Mouse (Mus musculus) adrenal gland, adult 2 months (tissue): ENCODE results near the gene Armcx4. TPM values are rescaled to one million over a fixed set of nuclear protein-coding genes. Genes with fewer than 3 reads are reported as not detected.
A peak's percentile ranks its signal among the peaks of the same experiment; 100 is the strongest.
"Not testable (repeated sequence)": the region's sequence is repeated elsewhere in the genome, so short reads cannot be mapped to it uniquely, and the experiment has no call there.

Experiments used
- DNase-seq: peaks from one replicate; pipeline ENCODE4 v3.0.0; 2021
- long read RNA-seq: library from polyadenylated mRNA; stranded (forward); transcript quantifications from one replicate; pipeline ENCODE4 v2.0.0, GENCODE M21; 2021
- polyA plus RNA-seq: library from polyadenylated mRNA; depleted of rRNA; stranded (reverse); fragments of >200 nt; gene quantifications from 2 replicates; pipeline ENCODE4 v1.2.3, GENCODE M21; 2012; rRNA removed
- total RNA-seq, 2 experiments: library from RNA; stranded (reverse); gene quantifications; 2 replicates each; pipeline ENCODE4 v1.2.3; 2021

Gene Armcx4
- total RNA-seq (10 to 100 TPM in 1 of 2 experiments, 1 to 10 TPM in 1; 9.1 to 14.9 TPM), polyA plus RNA-seq (0.51 and 0.56 TPM in 2 replicates)
- long read RNA-seq, partial matches to known transcripts = 0 of 1 reads
- long read RNA-seq, other reads (novel, unspliced or antisense) = 1 of 1 reads

DNA sequence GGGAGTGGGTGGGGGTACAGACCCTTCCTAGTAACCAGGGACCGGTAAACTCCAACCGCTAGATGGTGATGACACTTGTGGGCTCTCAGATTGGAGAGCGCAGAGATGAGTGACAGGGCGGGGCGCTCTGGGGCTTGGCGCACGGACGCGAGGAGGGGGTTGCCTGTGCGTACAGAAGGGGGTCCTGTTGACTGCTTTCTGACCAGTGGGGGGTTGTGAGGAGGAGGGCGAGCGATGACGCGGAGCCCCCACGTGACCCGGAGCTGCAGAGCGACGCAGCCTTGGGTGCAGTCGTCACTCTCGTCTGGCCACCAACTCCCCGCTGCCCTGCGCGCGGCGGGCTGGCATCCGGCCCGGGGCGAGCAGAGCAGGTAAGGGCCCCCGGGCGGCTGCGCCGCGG lies at the start of gene Armcx4:
Gene Armcx4 (plus strand): TSS at position 253 of the 400 bp plus-strand sequence.
- DNase-seq = peak; percentile 73

- DNase-seq = no peak
Measured at GRCm38 (mm10) chrX:134641000-134641760, 45.1 kb upstream of the Armcx4 start.

GRCm38 (mm10) chrX:134646338-134646737 lies 40.0 kb upstream of the Armcx4 start:
- DNase-seq = no peak

GRCm38 (mm10) chrX:134647421-134647820 lies 38.9 kb upstream of the Armcx4 start:
- no peak for DNase-seq

- DNase-seq = peak; percentile 49
Measured at GRCm38 (mm10) chrX:134648031-134648692, 38.2 kb upstream of the Armcx4 start.

DNA sequence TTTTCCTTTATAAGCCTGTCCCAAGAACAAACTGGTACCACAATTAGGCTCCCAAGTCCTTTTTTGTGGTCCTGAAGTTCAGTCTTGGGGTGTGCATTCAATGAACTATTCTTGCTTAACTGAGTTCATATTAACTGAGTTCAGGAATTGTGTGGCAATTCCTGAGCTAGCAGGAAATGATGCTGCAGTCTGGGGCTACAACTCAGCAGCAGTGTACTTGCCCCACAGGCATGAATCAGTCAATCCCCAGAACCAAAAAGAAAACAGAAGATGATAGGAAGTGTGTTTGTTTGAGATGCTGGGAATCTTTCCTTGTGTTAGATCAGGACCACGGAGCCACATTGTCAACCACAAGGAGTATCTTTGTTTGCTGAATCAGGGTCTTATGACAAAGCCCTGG lies 34.3 kb upstream of the Armcx4 start:
- no peak for DNase-seq

- DNase-seq = no peak
Measured at GRCm38 (mm10) chrX:134661586-134661985, 24.7 kb upstream of the Armcx4 start.

- DNase-seq = no peak
Measured at GRCm38 (mm10) chrX:134675022-134675421, 11.3 kb upstream of the Armcx4 start.

DNA sequence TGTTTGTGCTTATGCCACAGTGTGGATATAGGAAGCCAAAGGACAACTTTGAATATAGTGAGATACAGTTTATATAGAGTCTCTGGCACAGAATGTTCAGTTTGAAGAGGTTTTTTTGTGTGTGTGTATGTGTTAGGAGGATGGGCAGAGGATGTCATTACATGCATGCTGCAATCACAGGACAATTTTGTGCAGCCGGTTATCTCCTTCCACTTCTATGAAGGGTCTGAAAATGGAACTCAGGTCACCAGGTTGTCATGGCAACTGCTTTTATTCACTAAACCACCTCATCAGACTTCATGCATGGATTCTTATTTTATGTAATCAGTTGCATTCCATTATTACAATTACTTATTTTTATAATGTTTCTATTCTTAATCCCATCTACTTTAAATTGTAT lies 10.4 kb upstream of the Armcx4 start:
- no peak for DNase-seq

DNA sequence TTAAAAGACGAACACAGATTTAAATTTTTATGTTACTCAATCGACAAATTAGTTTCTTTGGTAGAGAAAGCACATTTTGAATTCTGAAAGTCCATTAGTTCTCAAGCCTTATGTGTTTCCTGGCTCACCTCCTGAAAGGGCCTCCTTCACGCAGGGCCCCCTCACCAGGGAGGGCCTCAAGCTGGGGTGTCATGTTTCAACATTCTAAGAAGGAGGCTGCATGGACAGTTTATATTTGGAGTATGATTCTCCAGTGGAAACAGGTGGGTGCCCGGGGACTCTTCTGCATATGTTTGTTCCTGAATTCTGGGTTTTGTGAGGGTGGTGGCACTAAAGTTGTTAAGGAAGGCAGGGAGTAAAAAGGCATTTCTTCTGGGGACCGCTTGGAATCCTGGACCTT lies 1.4 kb upstream of the Armcx4 start:
- DNase-seq = no peak

GRCm38 (mm10) chrX:134686739-134687171 lies 436 bp downstream of the Armcx4 start:
- peak; percentile 45 for DNase-seq

- peak; percentile 52 for DNase-seq
Measured at GRCm38 (mm10) chrX:134689676-134690075, 3.4 kb downstream of the Armcx4 start.

DNA sequence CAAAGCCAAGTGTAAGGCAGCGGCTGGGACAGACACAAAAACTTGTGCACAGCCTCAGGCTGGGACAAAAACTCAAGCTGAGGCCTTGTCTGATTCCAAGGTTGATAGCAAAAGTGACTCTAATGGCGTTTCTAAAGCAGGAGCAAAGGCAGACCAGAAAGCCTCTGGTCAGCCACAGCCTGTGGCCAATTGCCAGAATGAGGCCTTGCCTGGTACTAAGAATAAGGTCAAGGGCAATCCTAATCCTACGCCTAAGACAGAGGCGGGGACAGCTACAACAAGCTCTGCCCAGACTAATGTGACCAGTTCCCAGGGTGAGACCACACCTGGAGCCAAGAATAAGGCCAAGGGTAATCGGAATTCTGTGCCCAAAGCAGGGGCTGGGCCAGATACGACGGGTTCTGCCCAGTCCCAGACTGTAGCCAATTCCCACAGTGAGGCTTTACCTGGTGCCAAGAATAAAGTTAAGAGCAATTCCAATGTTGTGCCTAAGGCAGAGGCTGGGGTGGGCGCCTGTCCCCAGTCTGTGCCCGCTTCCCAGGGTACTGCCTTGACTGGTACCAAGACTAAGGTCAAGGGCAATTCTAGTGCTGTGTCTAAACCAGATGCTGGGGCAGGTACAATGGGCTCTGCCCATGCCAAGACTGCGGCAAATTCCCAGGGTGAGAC lies 4.7 kb downstream of the Armcx4 start:
- DNase-seq = peak; percentile 66

DNA sequence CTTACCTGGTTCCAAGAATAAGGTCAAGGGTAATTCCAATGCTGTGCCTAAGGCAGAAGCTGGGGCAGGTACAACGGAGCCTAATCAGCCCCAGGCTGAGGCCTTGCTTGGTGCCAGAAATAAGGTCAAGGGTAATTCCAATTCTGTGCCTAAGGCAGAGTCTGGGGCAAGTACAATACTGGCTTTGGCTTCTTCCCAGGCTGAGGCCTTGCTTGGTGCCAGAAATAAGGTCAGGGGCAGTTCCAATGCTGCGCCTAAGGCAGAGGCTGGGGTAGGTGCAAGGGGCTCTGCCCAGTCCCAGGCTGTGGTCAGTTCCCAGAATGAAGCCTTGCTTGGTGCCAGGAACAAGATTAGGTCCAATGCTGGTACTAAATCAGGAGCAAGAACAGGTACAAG lies 5.2 kb downstream of the Armcx4 start:
- DNase-seq = peak; percentile 74

DNA sequence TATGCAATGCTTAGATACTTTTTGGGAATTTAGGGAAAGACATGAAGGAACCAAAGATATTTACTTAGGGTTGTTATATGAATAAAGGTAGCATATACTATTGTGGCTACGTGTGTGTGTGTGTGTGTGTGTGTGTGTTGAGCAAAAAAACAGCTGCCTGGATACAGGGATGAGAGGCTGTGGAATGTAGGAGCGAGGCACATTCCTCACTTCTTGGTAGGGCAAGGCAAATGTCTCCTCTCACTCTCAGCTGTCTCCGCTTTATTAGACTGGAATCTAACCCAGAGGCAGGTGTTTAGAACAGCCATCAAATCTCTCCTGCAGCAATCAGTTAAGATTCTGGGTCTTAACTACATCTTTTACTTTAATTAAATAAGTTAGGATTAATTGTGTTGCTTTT lies 30.5 kb downstream of the Armcx4 start:
- DNase-seq = no peak

- DNase-seq = peak; percentile 70
Measured at GRCm38 (mm10) chrX:134717752-134718308, 31.5 kb downstream of the Armcx4 start, which contains the start of gene Armcx1. Gene Armcx1, plus strand, starts transcription at chrX:134717963.

DNA sequence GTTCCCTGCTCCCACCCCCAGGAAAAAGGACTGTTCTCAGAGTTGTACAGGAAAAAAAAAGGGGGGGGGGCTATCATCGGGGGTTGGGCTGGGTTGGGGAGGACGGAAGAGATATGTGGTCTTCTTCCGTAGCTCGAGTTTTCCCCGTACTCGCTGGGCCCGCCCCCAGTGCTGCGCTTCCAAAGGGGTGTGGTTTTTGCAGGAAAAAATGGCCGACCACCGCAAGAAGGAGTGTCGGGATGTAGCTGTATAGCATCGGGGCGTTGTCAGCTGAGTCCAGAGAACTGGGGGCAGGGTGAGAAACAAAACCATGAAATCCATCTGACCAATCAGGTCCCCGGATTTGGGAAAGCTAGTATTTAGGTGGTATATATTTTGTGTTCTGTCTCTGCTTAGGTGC lies 32.2 kb downstream of the Armcx4 start:
- DNase-seq = peak; percentile 64

DNA sequence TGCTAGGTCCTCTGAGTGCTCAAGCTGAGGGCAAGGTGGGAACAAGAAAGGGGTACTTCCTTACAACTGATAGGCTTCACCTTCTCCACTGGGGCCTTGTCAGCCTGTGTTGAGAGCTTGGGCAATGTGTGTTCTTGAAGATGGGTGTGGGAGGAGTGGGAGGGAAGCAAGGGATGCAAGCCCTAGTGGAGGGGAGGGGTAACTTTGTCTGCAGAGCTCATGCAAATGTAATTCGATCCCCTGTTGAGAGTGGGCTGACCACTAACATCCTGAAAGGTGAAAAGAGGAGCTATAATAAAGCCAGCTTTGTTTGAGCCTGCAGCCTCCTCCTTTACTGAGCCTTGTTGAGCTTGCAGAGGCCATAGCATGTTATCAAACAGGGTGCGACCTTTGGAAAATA lies 37.4 kb downstream of the Armcx4 start:
- not testable (repeated sequence) for DNase-seq

- no peak for DNase-seq
Measured at GRCm38 (mm10) chrX:134729778-134730177, 43.5 kb downstream of the Armcx4 start.

- DNase-seq = no peak
Measured at GRCm38 (mm10) chrX:134737796-134738195, 51.5 kb downstream of the Armcx4 start.

GRCm38 (mm10) chrX:134739160-134739559 lies 52.8 kb downstream of the Armcx4 start:
- no peak for DNase-seq

- no peak for DNase-seq
Measured at GRCm38 (mm10) chrX:134741862-134742261, 55.5 kb downstream of the Armcx4 start.
